Mouse (Mus musculus): ENCODE measurements around the gene Cln5.

DNA sequence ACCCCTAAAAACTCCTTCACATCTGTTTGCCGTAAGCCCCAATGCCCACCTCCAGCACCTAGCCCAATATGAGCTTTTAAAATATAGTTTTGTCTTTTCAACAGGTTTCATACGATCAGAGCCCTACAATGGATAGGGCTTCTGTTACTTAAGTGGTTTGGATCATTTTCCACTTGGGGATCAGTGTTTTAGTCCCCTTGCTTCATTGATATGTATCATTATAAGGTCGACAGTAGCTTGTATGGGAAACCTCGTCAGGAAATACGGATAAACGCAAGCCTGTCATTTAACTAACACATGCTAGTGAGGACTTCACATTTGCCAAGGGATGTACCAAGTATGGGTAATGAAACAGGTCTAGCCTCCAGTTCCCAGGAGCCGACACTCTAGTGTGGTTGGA is 13.4 kb upstream of the Cln5 start:
- TF ChIP-seq POLR2A (IDR thresholded peaks at IDR 0.05; ENCODE audit: low read depth, low read length): no peak
- TF ChIP-seq CTCF (conservative IDR thresholded peaks at IDR 0.05; ENCODE audit: insufficient read depth, insufficient read length, low read depth, low read length): no peak

Data from kidney, adult 2 months (tissue).